Mouse (Mus musculus): ENCODE measurements around the gene Snx21.

Gene Snx21

GRCm38 (mm10) chr2:164793772-164794171 is 8.1 kb downstream of the Snx21 start:
- no peak for DNase-seq (ENCODE audit: low spot score)

GRCm38 (mm10) chr2:164794293-164794692 is 8.7 kb downstream of the Snx21 start:
- peak; percentile 91 for DNase-seq (ENCODE audit: low spot score)

- DNase-seq (ENCODE audit: low spot score): no peak
Measured at GRCm38 (mm10) chr2:164795868-164796267, 10.2 kb downstream of the Snx21 start.

DNA sequence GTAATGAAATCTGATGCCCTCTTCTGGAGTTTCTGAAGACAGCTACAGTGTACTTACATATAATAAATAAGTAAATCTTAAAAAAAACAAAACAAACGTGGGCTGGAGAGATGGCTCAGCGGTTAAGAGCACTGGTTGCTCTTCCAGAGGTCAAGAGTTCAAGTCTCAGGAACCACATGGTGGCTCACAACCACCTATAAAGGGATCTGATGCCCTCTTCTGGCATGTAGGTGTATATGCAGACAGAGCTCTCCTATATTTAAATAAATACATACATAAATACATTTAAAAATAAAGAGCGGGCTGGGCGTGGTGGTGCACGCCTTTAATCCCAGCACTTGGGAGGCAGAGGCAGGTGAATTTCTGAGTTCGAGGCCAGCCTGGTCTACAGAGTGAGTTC is 12.9 kb downstream of the Snx21 start:
- DNase-seq (ENCODE audit: low spot score): peak; percentile 33

- DNase-seq (ENCODE audit: low spot score): no peak
Measured at GRCm38 (mm10) chr2:164800252-164801004, 14.8 kb downstream of the Snx21 start.

GRCm38 (mm10) chr2:164803201-164803920 is 17.7 kb downstream of the Snx21 start:
- DNase-seq (ENCODE audit: low spot score): no peak

DNA sequence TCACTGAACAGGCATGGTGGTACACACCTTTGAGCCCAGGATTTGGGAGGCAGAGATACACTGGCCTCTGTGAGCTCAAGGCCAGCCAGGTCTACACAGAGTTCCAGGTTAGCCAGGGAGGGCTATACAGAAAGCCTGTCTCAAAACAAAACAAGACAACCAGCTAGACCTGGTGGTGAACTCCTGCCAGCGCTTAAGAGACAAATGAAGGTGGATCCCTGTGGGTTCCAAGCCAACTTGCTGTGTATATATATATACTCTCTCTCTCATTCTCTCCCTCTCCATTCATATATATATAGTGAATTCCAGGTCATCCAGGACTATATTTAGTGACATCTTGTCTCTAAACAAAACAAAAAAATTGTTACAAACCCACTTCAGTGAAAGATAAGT is 18.3 kb downstream of the Snx21 start:
- no peak for DNase-seq (ENCODE audit: low spot score)

GRCm38 (mm10) chr2:164804533-164805331 is 19.1 kb downstream of the Snx21 start, which contains the start of the genes Acot8 and Zswim3:
Gene Acot8 (minus strand): TSS chr2:164804882.
Gene Zswim3 (plus strand): TSS chr2:164805098.
- DNase-seq (ENCODE audit: low spot score): peak; percentile 99

- no peak for DNase-seq (ENCODE audit: low spot score)
Measured at GRCm38 (mm10) chr2:164805332-164805718, 19.7 kb downstream of the Snx21 start.

- no peak for DNase-seq (ENCODE audit: low spot score)
Measured at GRCm38 (mm10) chr2:164806614-164807013, 21.0 kb downstream of the Snx21 start.

DNA sequence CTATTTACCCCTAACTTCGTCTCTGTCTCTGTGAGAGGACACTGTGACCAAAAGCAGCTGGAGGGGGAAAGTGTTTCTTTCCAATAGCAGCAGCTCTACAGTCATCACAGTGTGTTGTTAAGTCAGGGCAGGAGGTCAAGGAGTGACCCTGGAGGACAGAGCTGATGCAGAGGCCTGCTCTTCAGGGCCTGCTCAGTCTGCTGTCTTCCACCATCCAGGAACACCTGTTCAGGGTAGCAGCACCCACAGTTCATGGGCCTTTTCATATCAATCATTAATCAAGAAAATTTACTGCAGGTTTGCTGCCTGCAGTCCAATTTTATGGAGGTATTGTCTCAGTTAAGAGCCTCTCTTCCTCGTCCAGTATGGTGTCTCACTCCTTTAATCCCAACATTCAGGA is 27.9 kb downstream of the Snx21 start:
- no peak for DNase-seq (ENCODE audit: low spot score)

DNA sequence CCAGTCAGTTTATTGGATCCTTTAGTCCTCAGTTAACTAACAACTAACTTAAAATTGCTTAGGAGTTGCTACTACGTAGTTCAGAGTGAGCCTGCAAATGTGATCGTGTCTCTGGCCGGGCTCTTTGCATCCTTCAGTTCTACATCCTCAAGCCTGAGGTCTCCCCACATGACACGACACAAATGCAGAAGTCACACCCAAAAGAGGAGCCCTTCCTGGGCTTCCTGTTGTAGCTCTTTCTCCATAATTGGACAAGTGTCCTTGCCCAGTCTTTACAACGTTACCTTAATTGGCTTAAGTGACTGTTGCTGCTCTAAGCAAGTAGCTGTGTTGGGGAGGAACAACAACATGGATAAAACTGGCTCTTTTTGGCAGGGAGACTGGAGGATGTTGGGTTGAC is 29.7 kb downstream of the Snx21 start:
- DNase-seq (ENCODE audit: low spot score): no peak

GRCm38 (mm10) chr2:164815821-164816220 is 30.2 kb downstream of the Snx21 start:
- DNase-seq (ENCODE audit: low spot score): no peak

- no peak for DNase-seq (ENCODE audit: low spot score)
Measured at GRCm38 (mm10) chr2:164817206-164817605, 31.6 kb downstream of the Snx21 start.

- no peak for DNase-seq (ENCODE audit: low spot score)
Measured at GRCm38 (mm10) chr2:164817703-164818102, 32.1 kb downstream of the Snx21 start.

DNA sequence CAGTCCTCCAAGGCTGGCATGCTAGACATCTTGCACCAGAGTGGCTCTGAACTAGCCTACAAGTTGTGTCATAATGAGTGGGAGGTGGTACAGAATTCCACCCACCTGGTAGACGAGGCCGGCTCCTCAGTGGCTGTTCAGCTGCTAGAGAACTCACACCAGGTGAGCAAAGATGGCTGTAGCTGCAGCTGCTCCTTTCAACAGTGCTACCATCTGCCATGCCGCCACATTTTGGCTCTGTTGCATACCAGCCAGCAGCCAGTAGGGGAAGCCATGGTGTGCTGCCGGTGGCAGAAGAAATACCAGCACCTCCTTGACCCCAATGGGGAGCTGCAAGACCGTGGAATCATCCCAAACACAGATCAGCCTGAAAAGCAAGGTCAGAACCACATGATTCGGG is 35.4 kb downstream of the Snx21 start:
- no peak for DNase-seq (ENCODE audit: low spot score)

DNA sequence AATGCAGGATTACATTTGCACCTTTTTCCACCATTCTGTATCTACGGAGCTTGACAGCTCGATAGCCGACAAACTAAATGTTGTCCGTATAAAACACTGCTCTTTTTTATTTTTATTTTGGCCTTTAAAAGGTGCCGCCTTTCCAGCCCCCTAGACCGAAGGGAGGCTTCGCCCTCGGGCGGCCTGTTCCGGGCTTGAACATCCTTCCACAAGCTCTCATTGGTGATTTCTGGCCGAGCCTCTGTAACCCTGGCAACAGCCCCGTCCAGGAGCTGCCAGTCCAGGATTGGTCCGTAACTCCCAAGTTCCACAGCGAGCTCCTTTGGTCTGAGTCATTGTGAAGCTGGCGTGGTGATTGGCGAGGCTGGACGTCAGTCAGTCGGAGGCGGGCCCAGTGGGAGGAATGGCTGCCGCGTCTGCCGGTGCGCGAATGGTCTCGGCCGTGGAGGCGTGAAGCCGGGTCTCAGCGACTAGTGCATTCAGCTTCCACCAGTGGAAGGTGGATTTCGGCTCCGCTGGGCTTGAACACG is 37.1 kb downstream of the Snx21 start, which contains the start of gene Zswim1:
TSS of gene Zswim1 (plus strand) at position 51 of the 530 bp plus-strand sequence.
- peak; percentile 99 for DNase-seq (ENCODE audit: low spot score)

DNA sequence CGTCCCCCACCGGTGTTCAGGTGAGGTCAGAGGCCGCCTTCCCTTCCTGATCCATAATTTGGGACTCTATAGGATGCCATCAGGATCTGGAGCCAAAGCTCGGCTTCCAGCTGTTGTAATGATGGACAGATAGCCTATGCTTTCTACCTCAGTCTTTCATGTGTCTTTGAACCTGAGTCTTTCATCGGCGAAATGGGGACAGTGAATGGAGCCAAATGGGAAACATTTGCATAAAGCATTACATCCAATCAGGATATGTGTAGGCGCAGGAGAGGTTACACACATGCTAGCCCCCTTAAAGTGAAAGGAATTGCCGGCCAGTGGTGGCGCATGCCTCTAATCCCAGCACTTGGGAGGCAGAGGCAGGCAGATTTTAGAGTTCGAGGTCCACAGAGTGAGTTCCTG is 37.6 kb downstream of the Snx21 start:
- peak; percentile 72 for DNase-seq (ENCODE audit: low spot score)

DNA sequence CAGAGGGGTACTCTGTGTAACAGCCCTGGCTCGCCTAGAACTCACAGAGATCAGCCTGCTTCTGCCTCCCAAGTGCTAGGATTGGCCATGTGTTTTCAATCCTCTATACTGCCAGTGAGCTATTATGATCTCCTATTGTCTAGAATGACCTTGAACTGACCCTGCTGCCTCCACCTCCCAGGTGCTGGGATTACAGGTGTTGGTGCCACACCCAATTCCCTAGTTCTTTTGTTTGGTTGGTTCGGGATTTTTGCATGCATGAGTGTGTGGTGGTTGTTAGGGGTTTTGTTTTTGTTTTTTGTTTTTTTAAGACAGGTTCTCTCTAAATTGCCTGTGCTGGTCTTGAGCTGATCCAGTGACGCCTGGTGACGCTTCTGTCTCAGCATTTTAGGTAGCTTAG is 38.3 kb downstream of the Snx21 start:
- DNase-seq (ENCODE audit: low spot score): no peak

DNA sequence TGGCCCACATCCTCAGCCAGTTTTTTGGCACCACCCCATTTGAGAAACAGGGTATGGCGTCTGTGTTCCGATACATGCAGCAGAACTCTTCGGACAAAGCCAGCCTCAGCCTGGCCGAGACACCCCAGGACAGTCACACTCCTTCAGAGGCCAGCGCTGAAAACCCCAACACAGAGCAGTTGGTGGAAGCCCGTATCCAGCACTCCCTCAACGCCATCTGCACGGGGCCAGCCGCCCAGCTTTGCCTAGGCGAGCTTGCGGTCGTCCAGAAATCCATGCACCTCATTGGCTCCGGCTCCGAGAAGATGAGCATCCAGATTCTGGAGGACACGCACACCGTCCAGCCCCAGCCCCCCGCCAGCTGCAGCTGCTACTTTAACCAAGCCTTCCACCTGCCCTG is 39.9 kb downstream of the Snx21 start:
- no peak for DNase-seq (ENCODE audit: low spot score)

GRCm38 (mm10) chr2:164827146-164827850 is 41.7 kb downstream of the Snx21 start:
- DNase-seq (ENCODE audit: low spot score): no peak

- DNase-seq (ENCODE audit: low spot score): no peak
Measured at GRCm38 (mm10) chr2:164828437-164828836, 42.8 kb downstream of the Snx21 start, which contains the start of gene Spata25. Gene Spata25 (minus strand): TSS chr2:164828537.

Data from MN1 (cell line).